9 mouse cellular contexts compared by ENCODE assay signal in the genomic region with DNA sequence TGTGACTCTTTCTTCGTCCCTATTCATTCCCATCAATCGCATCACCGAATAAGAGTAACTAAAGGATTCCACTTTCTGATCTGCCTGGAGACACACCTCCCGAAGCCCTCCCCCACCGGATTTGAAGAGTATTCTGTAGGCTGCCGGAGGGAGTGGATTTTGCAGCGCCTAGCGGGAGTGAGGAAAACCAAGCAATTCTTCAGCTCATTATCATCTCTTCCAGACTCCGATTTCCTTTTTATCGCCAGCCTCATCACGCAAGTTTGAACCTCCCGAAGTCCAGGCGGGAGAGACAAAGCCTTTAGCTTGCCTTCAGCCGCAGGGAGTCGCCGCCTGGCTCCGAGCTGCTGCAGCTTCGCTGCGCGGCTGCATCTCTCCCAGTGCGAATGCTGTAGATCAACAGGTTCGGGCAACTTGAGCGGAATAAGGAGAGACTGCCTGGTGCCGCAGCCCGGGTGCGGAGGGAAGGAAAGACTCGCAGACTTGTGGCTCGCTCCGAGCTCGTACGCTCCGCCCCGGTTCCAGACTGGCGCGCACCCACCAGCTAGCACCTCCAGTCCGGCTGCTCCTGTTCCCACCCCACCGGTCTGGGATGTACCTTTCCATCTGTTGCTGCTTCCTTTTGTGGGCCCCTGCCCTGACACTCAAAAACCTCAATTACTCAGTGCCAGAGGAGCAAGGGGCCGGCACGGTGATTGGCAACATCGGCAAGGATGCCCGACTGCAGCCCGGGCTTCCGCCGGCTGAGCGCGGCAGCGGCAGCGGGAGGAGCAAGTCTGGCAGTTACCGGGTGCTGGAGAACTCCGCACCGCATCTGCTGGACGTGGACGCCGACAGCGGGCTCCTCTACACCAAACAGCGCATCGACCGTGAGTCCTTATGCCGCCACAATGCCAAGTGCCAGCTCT. TPM values are rescaled to one million over a fixed set of nuclear protein-coding genes. Genes with fewer than 3 reads are reported as not detected.
DNase-seq lines count a peak whose midpoint lies in the region; ATAC-seq lines count a peak whose summit lies in the region.
"Had no signal": no experiment of that assay in that cellular context is flagged by ENCODE, and none has a peak within 500 bp of the region (broad histone marks: within the 10 kb centered on the region; RNA-seq: fewer than 3 reads in every experiment).

No protein-coding gene starts in this region.

- no peak for ATAC-seq in heart, embryonic 16.5 days (replicated peaks; ENCODE audit: extremely low read depth, insufficient read depth, low FRiP score)
- ATAC-seq in liver, embryonic 15.5 days (ENCODE audit: insufficient read depth) = no peak
- no peak for ATAC-seq in erythroid progenitor cell, adult 5-6 weeks (replicated peaks; ENCODE audit: low FRiP score, poor library complexity, severe bottlenecking)

- under 1% methylated on average over 59 of the region's 59 CpGs for WGBS in forebrain, embryonic 10.5 days
- 1% methylated on average over 59 of the region's 59 CpGs for WGBS in heart, embryonic 16.5 days
- under 1% methylated on average over 59 of the region's 59 CpGs for WGBS in liver, embryonic 15.5 days (ENCODE audit: insufficient replicate concordance)

- peaks cover 44% of the 10 kb centered on the region for H3K4me1 ChIP-seq in forebrain, embryonic 10.5 days
- peaks cover 14% of the 10 kb centered on the region for H3K4me1 ChIP-seq in heart, embryonic 16.5 days (ENCODE audit: control insufficient read depth, insufficient read depth, low read length)
- peaks cover 21% of the 10 kb centered on the region; the same call in 1 of the 2 replicates for H3K4me1 ChIP-seq in liver, embryonic 15.5 days (replicated peaks)

- H3K4me3 ChIP-seq in forebrain, embryonic 10.5 days = peak overlapping the region; percentile 69
- peak overlapping the region; percentile 68 for H3K4me3 ChIP-seq in heart, embryonic 16.5 days (ENCODE audit: low read length)
- peak overlapping the region; percentile 24 for H3K4me3 ChIP-seq in liver, embryonic 15.5 days (replicated peaks)

- H3K9ac ChIP-seq in heart, embryonic 16.5 days (ENCODE audit: low read length) = peak overlapping the region; percentile 62
- no peak overlapping the region for H3K9ac ChIP-seq in liver, embryonic 15.5 days

- peak; percentile 4 for DNase-seq in urinary bladder, postnatal 14 days (ENCODE audit: low spot score)
- DNase-seq in urinary bladder, postnatal 10 days (ENCODE audit: low spot score) = no peak
- peak; percentile 60 for DNase-seq in forebrain, embryonic 10.5 days (ENCODE audit: extremely low spot score, low spot score)
- peak; percentile 34 for DNase-seq in kidney, postnatal 14 days
- DNase-seq in retina, postnatal 7 days (ENCODE audit: low read depth, low spot score) = peak; percentile 23

- H3K4me2 ChIP-seq in heart, embryonic 16.5 days (ENCODE audit: low read depth, low read length) = peak overlapping the region; percentile 97
- peak overlapping the region; percentile 44 for H3K4me2 ChIP-seq in liver, embryonic 15.5 days

- peak overlapping the region; percentile 75 for H3K27ac ChIP-seq in forebrain, embryonic 10.5 days
- 0 out of 2 replicates have a peak overlapping the region, but pooled peaks have one; percentile 20 for H3K27ac ChIP-seq in heart, embryonic 16.5 days (ENCODE audit: low read length)
- H3K27ac ChIP-seq in liver, embryonic 15.5 days (replicated peaks) = no peak overlapping the region

- H3K36me3 ChIP-seq in forebrain, embryonic 10.5 days (replicated peaks) = no peaks in the 10 kb centered on the region
- H3K36me3 ChIP-seq in heart, embryonic 16.5 days (ENCODE audit: control insufficient read depth, insufficient read depth) = no peaks in the 10 kb centered on the region
- H3K36me3 ChIP-seq in liver, embryonic 15.5 days (replicated peaks) = no peaks in the 10 kb centered on the region

- peaks cover 47% of the 10 kb centered on the region for H3K27me3 ChIP-seq in forebrain, embryonic 10.5 days (ENCODE audit: poor library complexity, severe bottlenecking)
- peaks cover 24% of the 10 kb centered on the region for H3K27me3 ChIP-seq in heart, embryonic 16.5 days (ENCODE audit: control insufficient read depth, insufficient read depth, low read length)
- H3K27me3 ChIP-seq in liver, embryonic 15.5 days = peaks cover 64% of the 10 kb centered on the region

- no peaks in the 10 kb centered on the region for H3K9me3 ChIP-seq in forebrain, embryonic 10.5 days
- 0 out of 2 replicates have a peak, but pooled peaks cover 2% of the 10 kb centered on the region for H3K9me3 ChIP-seq in heart, embryonic 16.5 days (replicated peaks; ENCODE audit: control insufficient read depth, low read length)
- no peaks in the 10 kb centered on the region for H3K9me3 ChIP-seq in liver, embryonic 15.5 days (replicated peaks)

RNA-seq across cellular contexts. Expression of a gene that starts 2.4 kb away (rescaled TPM):
- polyA plus RNA-seq in forebrain, embryonic 10.5 days (2016; fragmentation: Nextera tagmentation; extraction: Ambion mirVana) = 4.4 and 5.4 TPM in 2 replicates
- 3.3 and 4.4 TPM in 2 replicates for polyA plus RNA-seq in heart, embryonic 16.5 days (2015; fragmentation: Nextera tagmentation; extraction: Ambion mirVana)
- polyA plus RNA-seq in liver, embryonic 15.5 days (2015; fragmentation: Nextera tagmentation; extraction: Ambion mirVana) = 0.50 and 0.81 TPM in 2 replicates
- total RNA-seq in erythroid progenitor cell, adult 5-6 weeks (2015; ENCODE audit: low replicate concordance) = not detected in 2 replicates
- not detected in 2 replicates for total RNA-seq in erythroid progenitor cell, adult 5-6 weeks (2017; ENCODE audit: low replicate concordance)
- total RNA-seq: neutrophil, adult 5-6 weeks had no signal
